Mouse (Mus musculus) fat pad, adult 2 months (tissue): ENCODE results near the gene Tspan4.

ENCODE experiments used
- DNase-seq: peaks from one replicate; pipeline ENCODE4 v3.0.0-alpha.2; 2011; ENCODE audit warnings: low read depth, low spot score; ENCODE audit errors: extremely low read depth

Gene Tspan4

GRCm38 (mm10) chr7:141475805-141476158, 742 bp downstream of the Tspan4 start:
- DNase-seq = no peak

DNA sequence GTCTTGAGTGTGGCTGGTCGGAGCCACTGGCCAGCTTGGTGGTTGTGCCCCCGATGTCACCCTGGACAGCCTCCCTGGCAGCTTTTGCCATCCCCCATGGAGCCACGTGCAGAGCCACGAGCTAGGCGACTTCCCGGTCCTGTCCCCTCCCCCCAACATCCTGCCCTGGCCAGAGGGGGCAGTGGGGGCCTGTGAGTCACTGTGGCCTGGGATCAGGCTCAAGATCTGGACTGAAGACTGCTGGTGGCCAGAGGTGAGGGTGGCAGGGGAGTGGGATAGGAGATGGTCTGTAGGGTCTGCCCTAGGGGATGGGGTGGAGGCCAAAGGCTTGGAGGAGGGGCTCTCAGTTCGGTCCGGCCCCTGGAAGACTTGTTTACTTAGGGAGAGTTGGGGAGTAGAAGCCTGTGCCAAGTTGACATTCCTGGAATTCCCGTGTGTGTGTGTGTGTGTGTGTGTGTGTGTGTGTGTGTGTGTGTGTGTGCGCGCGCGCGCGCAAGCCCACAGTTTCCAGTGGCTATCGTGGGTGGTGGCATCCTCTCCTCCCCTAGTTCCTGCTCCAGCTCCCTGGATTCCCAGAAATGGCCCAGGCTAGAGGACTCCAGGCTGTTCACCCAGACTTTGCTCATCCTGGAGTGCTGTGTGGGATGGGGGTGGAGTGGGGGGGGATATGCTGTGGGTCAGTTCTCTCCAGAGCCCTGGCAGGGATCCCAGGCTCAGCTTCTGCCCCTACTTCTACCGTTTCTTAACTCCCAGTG, 1.4 kb downstream of the Tspan4 start:
- no peak for DNase-seq

DNA sequence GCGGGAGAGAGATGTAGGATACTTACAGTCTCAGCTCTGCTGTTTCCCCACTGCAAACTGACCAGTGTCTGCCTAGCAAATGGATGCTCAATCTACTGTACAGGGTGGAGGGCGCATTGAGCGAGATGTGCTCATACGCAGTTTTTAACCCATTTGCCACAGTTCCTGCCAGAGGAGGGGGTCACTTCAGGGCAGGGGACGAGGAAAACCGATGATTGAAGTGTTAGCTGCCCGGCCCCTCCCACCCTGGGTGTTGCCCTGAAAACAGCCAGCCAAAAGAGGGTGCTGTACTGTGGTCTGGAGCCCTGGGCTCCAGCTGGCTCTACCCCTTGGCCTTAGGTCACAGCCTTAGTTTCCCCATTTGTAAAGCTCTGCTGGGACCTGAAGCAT, 1.9 kb downstream of the Tspan4 start:
- DNase-seq = no peak

DNA sequence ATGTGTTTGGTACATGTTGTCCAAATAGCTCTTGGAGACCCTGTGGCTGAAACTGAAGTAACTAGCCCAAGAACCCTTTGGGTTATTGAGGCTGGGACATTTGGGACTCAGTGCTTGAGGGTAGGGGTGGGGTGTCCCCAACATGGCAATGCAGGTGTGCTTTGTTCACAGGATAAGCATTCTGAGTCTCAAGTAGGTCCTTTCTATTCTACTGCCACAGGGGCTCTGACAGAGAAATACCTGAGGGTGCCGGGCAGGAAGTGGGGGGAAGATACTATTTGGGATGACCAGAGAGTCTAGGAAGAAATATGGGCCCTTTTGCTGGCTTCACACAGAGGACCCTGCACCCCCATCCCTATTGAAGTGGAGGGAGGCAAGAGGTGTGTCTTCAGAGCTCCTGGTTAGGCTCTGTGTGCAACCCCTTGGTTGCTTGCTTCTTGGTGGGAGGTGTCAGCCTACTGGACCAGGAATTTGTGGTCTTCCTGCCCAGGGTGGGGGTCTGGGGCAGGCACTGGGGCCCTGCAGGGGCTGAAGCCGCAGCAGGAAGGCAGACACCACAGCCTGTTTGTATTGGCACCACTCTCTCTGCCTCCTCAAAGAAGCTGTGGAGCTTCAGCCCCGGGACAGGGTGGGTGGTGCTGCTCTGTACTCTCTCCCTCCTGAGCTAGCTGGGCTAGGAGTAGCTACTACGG, 2.7 kb downstream of the Tspan4 start:
- no peak for DNase-seq

DNA sequence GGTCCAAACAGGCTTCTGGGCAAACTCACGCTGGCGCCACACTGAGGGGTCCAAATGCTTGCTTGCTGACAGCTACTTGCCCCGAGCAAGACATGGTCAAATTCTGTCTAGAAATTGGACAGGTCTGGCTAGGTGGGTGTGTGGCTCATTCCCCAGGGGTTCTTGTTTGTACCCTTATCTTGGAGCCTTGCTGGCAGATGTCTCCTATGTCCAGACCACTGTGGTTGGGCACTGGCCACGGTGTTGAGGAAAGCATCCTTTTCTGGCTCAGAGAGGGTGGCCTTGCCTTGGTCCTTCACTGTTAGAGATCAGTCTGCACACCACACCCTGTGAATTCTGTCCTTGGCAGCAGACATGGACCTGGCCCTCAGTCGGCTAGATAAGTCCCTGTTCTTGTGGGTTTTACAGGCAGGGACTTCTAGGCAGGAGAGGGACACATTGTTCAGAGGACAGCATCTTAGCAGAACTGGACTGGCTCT, 3.3 kb downstream of the Tspan4 start:
- DNase-seq = no peak

DNA sequence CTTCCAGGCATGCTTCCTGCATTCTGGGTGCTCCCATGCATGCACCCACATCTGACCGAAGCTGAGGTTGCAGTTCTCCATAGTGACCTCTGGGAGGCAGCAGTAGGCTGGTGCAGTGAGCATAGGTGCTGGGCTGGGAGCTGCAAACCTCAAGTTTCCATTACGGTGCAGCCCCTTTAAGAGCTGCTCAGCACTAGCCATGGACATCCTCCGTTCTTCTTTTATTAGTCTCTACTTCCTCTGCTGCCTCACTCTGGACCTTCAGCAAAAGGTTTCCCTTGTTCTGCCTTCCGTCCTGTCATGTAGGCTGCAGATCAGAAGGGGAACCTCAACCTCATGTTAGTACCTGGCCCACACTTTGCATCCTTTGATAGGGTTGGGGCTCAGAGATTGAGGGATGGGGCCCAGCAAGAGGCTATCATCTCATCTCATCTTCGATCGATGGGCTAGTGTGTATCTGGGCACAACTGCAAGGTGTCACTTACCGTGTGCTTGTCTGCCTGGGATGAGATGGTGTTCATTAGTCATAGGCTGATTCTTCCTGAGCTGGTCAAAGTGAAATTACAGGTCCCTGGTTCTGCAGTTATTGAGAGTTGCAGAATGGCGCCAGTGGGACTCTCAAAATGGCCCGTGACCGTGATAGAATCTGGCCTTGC, 5.9 kb downstream of the Tspan4 start:
- DNase-seq = no peak

DNA sequence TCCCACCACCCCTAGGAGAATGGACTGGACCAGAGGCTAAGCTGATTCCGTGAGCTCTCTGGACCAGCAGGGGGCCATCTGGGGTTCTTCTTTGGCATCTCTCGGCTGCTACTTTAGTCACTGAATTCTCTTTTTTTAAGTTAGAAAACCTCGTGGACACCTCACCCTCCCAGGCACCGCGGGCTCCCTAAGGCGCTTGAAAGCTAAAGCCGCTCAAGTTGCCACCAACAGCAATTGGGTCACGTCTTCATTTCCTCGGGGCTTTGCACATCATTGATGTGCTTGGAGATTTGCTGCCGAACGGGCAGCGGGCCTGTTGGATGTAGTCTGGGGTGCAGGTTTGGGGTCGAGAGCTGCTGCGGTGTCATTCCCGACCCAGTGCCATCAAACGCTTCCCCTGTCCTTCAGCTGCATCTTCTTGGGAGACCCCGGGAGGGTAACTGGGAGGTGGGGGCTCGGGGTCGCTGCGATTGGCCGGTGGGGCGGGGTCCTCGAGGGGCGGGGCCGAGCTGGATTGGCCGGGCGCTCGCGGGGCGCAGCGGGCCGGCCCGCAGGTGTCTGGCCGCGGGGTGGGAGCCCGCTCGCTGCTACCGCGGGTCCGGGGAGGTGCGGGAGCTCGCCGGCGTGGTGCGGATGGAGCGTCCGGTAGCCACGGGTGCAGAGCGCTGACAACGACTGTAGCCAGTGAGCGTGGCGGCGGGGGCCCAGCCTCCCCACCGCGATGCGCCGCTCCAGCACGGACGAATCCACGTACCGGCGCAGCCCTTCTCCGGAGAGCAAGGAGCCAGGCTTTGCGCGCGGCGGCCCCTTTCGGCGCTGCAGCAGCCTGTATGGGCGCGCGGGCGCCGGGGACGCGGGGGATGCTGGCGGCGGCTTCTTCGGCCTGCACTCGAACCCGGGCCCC, 6.7 kb downstream of the Tspan4 start:
- DNase-seq = no peak

GRCm38 (mm10) chr7:141482531-141483024, 7.5 kb downstream of the Tspan4 start:
- DNase-seq = no peak

DNA sequence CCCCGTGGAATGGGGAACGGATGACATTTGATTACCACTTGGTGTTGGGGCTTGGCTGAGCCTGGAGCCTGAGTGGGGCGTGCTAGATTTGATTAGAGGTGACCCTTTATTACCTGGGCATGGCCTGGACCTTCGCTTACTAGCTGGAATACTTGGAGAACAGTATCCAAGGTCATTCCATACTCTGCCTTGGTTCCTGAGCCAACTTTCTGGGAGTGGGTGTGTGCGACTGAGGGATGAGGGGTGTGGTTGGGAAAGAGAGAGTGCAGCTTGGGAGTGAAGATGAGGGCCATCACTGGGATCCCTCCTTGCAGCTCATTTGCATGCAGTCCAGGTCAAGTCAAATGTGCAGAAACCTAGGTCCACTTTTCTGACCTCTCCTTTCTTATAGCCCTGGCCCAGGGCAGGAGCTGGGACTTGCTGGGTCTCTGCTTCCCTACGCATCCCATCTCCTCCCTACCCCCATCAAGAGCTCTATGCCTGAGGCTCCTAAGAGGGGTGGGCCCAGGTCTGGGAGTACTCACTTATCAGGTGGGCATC, 8.1 kb downstream of the Tspan4 start:
- DNase-seq = no peak

DNA sequence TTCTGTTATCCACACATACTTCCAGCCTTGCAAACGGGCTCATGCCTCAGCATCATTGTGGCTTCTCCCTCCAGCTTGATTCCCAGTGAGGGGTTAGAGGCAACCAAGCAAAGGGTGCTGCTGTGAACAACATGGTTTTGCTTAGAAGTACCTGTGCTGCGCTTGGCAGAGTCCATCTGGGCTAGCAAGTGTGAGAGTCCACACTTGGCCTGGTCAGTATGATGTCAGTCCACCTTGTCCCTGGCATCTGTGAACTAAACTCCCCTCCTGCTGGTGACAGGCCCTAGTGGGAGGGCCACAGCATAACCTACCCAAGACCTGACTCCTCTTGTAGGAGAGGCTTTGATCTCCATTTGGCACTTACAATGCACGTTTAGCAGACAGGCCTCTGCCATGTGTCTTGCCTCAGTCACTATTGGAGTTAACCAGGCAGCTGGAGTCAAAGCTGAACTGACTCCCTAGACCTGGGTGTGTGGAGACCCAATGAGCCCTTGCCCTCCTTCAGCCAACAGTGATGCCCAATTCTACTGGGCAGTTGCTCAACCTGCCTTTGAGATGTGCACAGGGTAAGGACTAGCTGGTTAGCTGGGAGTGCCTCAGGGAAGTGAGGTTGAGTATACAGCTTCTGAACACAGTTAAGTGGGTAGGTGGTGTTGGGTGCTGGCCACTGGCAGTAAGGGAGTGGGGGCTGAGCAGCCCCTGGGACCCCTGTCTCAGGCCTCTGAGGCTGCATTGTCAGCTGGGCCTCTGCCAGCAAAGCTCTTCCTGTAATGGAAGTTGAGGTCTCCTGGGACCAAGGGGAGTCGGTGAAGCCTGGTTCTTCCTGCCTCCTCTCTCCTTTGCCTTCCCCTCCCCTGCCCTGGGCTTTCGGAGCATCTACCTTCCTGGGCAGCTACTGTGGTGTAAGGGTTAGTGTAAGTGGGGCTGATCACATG, 9.4 kb downstream of the Tspan4 start:
- no peak for DNase-seq

GRCm38 (mm10) chr7:141485186-141485585, 10.1 kb downstream of the Tspan4 start:
- no peak for DNase-seq

DNA sequence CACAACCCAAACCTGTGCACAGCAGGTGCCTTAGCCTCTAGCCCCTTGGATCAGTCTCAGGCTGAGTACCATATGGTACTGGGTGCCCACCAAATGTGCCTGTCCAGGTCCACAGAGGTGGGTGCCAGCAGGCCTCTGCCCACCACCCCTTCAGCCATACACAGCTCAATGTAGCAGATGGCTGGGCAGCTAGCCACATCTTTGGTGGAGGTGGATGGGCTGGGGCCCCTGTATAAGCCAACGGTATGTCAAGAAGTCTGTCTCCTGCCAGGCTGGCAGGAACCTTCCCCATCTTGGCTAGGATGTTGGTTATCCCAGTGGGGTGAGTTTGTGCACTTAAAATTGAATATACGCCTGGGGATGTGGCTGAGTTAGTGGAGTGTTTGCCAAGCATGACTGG, 10.6 kb downstream of the Tspan4 start:
- DNase-seq = no peak

DNA sequence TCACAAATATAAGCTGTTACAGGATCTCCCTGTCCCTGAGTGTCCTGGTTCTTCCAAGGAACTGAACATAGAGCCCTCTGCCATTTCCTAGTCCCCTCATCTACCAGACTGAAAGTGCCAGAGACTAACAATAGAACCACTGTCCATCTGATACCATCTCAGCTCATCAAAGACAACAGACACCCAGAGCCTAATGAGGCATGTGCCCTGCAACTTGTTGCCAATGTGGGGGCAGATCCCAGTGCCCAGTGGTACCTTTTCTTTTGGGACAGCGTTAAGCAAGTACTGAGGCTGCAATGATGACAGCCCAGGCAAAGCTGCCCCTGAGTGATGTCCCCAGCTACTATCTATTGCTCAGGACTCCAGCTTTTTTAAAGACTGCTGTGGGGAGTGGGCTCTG, 11.2 kb downstream of the Tspan4 start:
- no peak for DNase-seq

GRCm38 (mm10) chr7:141487141-141487540, 12.1 kb downstream of the Tspan4 start:
- DNase-seq = no peak

DNA sequence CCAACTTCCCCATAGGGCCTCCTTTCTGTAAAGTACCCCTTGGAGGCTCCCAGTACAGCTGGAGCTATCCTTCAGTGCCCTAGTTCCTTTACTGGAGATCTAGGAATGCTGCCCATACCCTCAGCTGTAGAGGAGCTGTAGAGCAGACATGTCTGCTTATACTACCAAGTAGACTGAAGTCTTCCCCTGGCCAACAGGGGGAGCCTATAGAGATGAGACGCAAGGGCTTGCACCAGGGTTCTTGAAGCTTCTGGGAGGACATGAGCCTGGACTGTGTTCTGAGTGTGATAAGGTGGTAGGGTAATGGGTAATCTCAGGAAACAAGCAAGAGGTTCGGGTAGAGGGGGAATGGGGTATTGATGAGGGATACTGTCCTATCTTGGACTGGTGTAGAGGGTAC, 16.1 kb downstream of the Tspan4 start:
- no peak for DNase-seq

DNA sequence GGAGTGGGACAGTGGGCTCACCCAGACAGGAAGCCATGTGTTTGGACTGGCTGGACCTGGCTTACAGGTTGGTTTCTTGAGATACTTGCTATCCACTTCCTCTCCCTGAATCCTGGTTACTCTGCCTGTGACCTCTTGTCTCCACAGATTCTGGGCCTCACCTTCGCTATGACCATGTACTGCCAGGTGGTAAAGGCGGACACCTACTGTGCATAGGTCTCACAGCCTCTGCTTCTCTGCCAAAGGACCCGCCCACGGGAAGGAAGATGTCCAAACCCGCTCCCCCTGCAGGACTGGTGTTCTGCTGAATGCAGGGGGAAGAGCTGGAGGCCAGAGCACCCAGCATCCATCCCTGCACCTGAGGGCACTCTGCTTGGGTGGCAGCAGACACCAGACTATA, 17.7 kb downstream of the Tspan4 start:
- DNase-seq = no peak

DNA sequence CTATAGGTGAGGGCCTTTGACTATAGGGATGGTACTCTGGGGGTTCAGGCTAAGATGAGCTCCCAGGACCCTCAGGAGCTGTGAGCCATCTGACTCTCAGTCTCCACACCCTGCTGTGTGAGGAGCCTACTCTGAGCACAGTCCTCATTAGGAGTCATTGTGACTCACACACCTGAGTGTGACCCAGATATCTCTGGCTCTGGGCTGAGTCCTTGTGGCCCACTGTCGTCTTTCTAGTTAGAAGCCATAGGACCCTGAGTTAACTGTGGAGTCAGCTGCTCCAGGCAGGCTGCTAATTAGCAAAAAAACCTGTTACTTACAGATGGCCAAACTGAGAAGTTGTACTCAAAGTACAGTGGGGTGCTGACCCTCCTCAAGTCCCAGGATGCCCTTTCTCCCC, 18.7 kb downstream of the Tspan4 start:
- no peak for DNase-seq

DNA sequence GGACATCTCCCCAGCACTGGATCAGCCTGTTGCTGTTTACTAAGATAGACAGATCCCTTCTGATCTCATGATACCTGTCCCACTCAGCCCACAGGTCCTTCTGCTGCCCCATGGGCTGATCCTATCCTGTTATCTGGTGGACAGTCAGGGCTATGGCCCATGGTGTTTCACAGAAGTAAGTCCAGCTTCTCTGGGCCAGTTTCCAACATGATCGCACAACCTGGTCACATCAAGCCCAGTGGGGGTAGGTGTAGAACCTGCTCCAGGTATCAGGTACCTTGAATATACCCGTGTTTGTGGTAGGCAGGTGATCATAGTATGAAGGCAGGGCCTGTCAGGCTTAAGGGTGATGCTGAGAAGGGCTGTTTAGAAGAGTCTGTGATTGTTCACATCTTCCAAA, 20.3 kb downstream of the Tspan4 start:
- DNase-seq = no peak

- no peak for DNase-seq
Observed at GRCm38 (mm10) chr7:141495940-141496339, 20.9 kb downstream of the Tspan4 start.

DNA sequence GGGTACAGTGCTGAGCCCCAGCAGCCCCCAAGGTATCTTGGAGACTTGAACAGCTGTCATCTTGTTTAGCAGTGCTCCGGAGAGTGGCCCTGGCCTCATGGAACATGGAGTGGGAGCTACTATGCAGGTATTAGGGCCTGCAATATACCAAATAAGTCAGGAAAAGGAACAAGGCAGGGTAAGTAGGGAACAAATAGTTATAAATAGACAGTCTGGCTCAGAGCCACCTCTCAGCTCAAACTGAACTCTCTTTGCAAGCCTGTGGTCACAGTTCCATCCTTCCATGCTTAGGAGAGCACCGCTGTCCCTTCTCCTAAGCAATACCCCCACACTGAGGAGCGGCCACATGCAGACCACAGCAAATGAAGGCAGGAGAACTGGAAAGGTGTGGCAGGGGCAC, 22.6 kb downstream of the Tspan4 start:
- no peak for DNase-seq
